Mouse (Mus musculus): ENCODE measurements around the gene Arhgef1. TPM values are rescaled to one million over a fixed set of nuclear protein-coding genes. Genes with fewer than 3 reads are reported as not detected.

Gene Arhgef1
- polyA plus RNA-seq, 1 experiment from 2014 or later, result 64.0 TPM

DNA sequence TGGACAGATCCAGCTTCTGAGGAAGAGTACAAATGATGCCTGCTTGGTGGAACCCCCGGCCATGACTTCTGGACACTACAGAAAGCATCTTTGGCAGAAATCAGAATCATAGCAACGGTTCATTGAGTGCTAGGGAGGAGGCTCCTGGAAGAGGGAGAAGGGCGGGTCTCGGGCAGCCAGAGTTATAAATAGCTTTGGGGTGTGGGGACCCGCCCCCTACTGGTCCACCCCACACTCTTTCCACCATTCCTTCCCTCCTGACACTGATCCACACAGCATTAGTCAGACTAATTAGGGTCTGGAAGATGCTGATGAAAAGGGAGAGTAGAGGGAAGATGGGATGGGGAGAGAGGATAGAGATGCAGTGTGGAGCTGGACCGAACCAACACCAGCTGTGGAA is 3.8 kb downstream of the Arhgef1 start:
- Histone ChIP-seq H3K4me1 (peaks cover 47% of the 10 kb centered on the region), H3K9me3 (no peaks in the 10 kb centered on the region), H3K36me3 (peaks cover 41% of the 10 kb centered on the region), H3K27me3 (replicated peaks) (no peaks in the 10 kb centered on the region), H3K4me2 (peak overlapping the region; percentile 30), H3K27ac (replicated peaks) (no peak overlapping the region), H3K4me3 (no peak overlapping the region), H3K9ac (peak overlapping the region; percentile 33)
- no peak for ATAC-seq (ENCODE audit: extremely low read depth, insufficient number of reproducible peaks, low FRiP score, low TSS enrichment)
- 18% methylated on average over 6 of the region's 6 CpGs for WGBS

DNA sequence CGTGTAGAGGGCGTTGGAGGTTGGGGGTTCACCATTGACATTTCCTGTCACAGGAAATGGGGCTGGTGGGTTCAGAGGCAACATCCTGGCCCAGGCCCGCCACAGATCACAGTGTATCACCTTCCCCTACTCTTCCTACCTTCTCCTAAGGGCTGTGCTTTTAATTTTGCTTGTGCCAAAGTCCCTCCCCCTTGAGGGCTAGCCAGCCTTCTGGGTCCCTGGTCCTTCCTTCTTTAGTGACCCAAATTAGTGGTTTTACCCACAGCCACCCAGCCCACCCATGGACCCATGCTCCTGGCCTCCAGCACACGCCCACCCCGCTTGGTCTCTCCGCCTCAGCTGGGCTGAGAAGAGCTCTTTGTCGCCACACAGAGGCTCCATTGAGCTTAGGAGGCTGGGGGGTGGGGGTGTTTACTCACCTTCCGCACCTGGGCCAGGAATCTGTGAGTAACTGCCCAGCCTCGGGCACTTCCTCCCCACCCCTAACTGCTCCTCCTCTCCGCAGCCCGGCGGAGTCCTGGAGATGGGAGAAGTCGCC is 4.6 kb downstream of the Arhgef1 start:
- 0 out of 2 replicates have a peak overlapping the region, but pooled peaks have one; percentile 15 for H3K27ac ChIP-seq (replicated peaks)

DNA sequence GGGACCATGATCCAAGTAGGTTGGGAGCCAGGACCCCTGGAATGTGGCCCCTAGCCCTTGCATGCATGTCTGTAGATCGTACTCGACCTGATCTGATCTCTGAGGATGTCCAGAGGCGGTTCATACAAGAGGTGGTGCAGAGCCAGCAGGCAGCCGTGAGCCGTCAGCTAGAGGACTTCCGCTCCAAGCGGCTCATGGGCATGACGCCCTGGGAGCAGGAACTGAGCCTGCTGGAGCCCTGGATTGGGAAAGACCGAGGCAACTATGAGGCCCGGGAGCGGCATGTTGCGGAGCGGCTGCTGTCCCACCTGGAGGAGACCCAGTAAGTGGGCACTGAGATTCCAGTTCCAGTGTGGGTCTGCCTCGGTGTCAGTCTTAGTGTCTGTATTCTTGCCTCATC is 9.8 kb downstream of the Arhgef1 start:
- Histone ChIP-seq H3K4me3 (no peak overlapping the region), H3K36me3 (peaks cover 70% of the 10 kb centered on the region), H3K27ac (replicated peaks) (no peak overlapping the region), H3K4me1 (peaks cover 3% of the 10 kb centered on the region), H3K9me3 (no peaks in the 10 kb centered on the region), H3K9ac (no peak overlapping the region), H3K27me3 (replicated peaks) (no peaks in the 10 kb centered on the region), H3K4me2 (no peak overlapping the region)
- WGBS, result 89% methylated on average over 14 of the region's 14 CpGs
- no peak for ATAC-seq (ENCODE audit: extremely low read depth, insufficient number of reproducible peaks, low FRiP score, low TSS enrichment)

More for the DNA sequence above, 4.6 kb downstream of the Arhgef1 start:
- no peaks in the 10 kb centered on the region for H3K9me3 ChIP-seq
- H3K4me3 ChIP-seq, result no peak overlapping the region
- no peaks in the 10 kb centered on the region for H3K27me3 ChIP-seq (replicated peaks)
- H3K4me1 ChIP-seq, result peaks cover 40% of the 10 kb centered on the region
- H3K36me3 ChIP-seq, result peaks cover 48% of the 10 kb centered on the region
- WGBS, result 30% methylated on average over 13 of the region's 13 CpGs
- ATAC-seq (ENCODE audit: extremely low read depth, insufficient number of reproducible peaks, low FRiP score, low TSS enrichment), result no peak
- H3K9ac ChIP-seq, result peak overlapping the region; percentile 33
- peak overlapping the region; percentile 30 for H3K4me2 ChIP-seq

DNA sequence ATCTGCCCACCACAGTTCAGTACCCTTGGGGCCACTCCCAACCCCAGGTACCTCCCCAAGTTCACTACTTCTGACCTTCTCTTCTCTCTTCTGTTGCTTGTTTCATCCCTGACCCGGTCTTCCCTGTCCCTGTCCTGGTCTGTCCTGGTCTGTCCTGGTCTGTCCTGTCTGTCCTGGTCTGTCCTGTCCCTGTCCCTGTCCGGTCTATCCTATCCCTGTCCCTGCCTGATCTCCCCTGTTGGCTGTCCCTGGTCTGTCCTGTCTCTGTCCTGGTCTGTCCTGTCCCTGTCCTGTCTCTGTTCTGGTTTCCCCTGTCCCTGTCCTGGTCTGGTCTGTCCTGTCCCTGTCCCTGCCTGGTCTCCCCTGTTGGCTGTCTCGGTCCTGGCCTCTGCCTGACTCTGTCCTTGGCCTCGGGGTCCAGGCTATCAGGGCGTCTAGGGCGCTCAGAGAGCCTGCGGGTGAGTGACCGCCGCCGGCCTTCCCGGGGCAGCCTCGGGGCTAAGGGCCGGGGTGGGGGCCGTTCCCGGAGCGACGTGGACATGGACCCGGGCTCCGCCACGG is 16.1 kb downstream of the Arhgef1 start:
- Histone ChIP-seq H3K4me1 (no peaks in the 10 kb centered on the region), H3K4me2 (no peak overlapping the region), H3K4me3 (no peak overlapping the region), H3K9ac (no peak overlapping the region), H3K9me3 (no peaks in the 10 kb centered on the region), H3K27me3 (replicated peaks) (no peaks in the 10 kb centered on the region), H3K27ac (replicated peaks) (no peak overlapping the region), H3K36me3 (peaks cover 73% of the 10 kb centered on the region)
- ATAC-seq (ENCODE audit: extremely low read depth, insufficient number of reproducible peaks, low FRiP score, low TSS enrichment), result peak; percentile 26; the same call in 1 of the 2 replicates
- WGBS, result 88% methylated on average over 20 of the region's 20 CpGs

DNA sequence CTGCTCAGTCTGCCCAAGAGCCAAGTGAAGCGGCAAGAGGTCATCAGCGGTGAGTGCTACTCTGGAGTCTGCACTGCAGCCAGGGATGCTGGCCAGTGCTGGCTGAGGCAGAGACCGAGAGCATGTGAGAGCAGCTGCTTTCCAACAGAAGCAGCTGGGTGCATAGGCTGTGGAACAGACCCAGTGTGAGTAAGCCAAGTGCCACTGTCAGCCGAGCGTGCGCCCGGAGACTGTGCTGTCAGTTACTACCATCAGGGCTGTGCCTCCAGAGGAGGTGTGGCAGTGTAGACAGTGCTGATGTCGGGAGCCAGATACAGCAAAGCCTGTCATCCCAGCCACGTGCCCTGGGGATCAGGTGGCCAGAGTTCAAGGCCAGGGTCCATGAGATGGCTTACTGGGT is 17.0 kb downstream of the Arhgef1 start:
- Histone ChIP-seq H3K27ac (replicated peaks) (no peak overlapping the region), H3K36me3 (peaks cover 82% of the 10 kb centered on the region)
- no peak for ATAC-seq (ENCODE audit: extremely low read depth, insufficient number of reproducible peaks, low FRiP score, low TSS enrichment)

DNA sequence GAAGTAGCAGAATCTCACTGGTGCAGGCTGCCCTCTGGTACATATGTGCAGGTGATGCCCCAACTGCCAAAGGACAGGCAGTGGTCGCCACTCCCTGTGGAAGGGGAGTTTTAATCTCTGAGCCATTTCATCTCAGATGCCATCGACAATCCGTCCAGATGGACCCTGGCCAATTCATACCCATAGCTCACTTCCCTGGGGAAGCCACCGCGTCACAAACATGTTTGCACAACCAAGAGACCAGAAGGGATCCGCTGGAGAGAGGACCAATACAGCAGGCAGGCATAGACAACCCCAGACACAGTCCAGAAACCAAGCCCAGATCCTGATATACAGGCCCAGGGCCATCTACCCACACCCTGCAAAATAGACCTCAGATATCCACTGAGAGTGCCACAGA is 27.8 kb downstream of the Arhgef1 start:
- Histone ChIP-seq H3K4me3 (no peak overlapping the region), H3K9ac (no peak overlapping the region), H3K4me1 (peaks cover 6% of the 10 kb centered on the region; the same call in 1 of the 2 replicates), H3K27ac (replicated peaks) (no peak overlapping the region), H3K9me3 (no peaks in the 10 kb centered on the region), H3K36me3 (peaks cover 21% of the 10 kb centered on the region), H3K4me2 (no peak overlapping the region), H3K27me3 (replicated peaks) (peaks cover 84% of the 10 kb centered on the region)
- ATAC-seq (ENCODE audit: extremely low read depth, insufficient number of reproducible peaks, low FRiP score, low TSS enrichment), result no peak
- 56% methylated on average over 6 of the region's 6 CpGs for WGBS

More for the DNA sequence above, 17.0 kb downstream of the Arhgef1 start:
- Histone ChIP-seq H3K4me3 (no peak overlapping the region), H3K4me1 (no peaks in the 10 kb centered on the region), H3K9me3 (no peaks in the 10 kb centered on the region), H3K4me2 (no peak overlapping the region), H3K9ac (no peak overlapping the region), H3K27me3 (replicated peaks) (no peaks in the 10 kb centered on the region)
- 86% methylated on average over 9 of the region's 9 CpGs for WGBS

DNA sequence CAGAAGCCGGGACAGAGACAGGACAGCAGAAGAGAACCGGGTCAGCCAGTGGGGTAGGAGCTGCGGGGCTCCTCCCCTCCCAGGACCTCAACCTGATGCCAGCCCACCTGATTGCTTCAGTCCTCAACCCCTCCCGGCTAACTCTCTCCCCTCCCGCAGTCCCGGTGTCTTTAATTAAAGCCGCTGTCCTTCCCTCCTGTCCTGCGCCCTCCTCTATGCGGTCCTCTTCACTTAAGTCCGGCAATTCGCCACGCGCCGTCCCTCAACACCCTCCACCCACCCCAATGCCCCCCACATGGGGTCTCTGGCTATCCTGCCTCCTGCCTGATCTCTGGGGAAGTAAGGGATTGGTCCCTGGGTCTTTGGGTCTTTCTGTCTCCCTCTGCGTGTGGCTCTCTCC is 28.9 kb downstream of the Arhgef1 start:
- H3K4me3 ChIP-seq, result no peak overlapping the region
- no peaks in the 10 kb centered on the region for H3K9me3 ChIP-seq
- no peak for ATAC-seq (ENCODE audit: extremely low read depth, insufficient number of reproducible peaks, low FRiP score, low TSS enrichment)
- no peak overlapping the region for H3K4me2 ChIP-seq
- no peak overlapping the region for H3K27ac ChIP-seq (replicated peaks)
- no peak overlapping the region for H3K9ac ChIP-seq
- peaks cover 95% of the 10 kb centered on the region for H3K27me3 ChIP-seq (replicated peaks)
- peaks cover 10% of the 10 kb centered on the region for H3K36me3 ChIP-seq
- WGBS, result under 1% methylated on average over 11 of the region's 15 CpGs
- H3K4me1 ChIP-seq, result peaks cover 6% of the 10 kb centered on the region; the same call in 1 of the 2 replicates

DNA sequence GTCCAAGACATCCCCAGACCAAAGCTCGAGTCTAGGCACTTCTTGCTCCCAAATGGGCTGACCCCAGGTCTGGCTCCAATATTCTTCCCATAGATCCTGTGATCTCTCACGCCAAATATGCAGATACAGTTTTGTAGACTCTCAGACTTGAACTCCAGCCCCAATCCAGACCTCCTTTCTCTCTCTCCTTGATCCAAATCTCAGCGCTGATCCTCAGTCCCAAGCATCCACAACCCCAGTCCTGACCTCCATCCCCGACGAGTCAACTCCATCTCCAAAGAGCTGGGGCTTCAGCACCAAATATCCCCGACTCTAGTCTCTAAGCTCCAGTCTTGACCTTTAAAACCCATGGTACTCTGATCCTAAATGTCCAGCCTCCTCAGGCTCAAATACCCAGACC is 40.9 kb downstream of the Arhgef1 start:
- WGBS, result 7% methylated on average over 6 of the region's 6 CpGs
- no peak overlapping the region for H3K4me3 ChIP-seq
- no peaks in the 10 kb centered on the region for H3K36me3 ChIP-seq
- no peak overlapping the region for H3K27ac ChIP-seq (replicated peaks)
- H3K27me3 ChIP-seq (replicated peaks), result peaks cover 100% of the 10 kb centered on the region
- no peaks in the 10 kb centered on the region for H3K9me3 ChIP-seq
- no peak overlapping the region for H3K9ac ChIP-seq
- peaks cover 10% of the 10 kb centered on the region for H3K4me1 ChIP-seq
- H3K4me2 ChIP-seq, result no peak overlapping the region
- ATAC-seq (ENCODE audit: extremely low read depth, insufficient number of reproducible peaks, low FRiP score, low TSS enrichment), result no peak

DNA sequence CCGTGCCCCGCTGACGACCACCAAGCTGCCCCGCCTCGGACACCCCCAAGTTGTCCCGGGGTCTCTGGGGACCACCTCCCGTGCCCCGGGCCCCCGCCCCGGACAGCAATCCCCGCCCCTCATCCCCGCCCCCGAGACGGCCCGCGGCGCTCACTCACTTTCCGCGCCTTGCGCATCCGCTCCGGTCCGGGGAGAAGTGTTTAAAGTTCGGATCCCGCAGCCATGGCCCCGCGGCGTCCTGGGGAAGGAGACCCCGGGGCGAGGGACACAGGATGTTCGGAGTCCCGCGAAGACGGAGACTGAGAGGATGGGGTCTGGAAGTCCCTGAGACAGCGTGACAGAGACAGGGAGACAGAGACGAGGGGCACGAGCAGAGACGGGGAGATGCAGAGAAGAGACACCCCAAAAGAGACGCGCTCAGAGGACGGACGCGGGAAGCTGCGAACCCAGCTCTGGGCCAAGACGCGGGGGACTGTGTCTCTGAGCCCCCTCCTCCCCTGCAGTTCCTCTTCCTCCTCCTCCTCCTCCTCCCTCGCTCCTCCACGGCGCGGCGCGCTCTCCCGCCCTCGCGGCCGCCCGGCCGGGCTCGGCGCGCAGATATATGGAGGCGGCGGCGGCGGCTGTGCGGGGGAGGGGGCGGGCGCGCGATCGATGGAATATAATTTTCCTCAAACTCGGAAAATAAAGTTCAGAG is 41.7 kb downstream of the Arhgef1 start, which contains the start of gene Gm4881:
Gene Gm4881, minus strand, starts transcription at position 238 of the 694 bp plus-strand sequence.
- H3K4me3 ChIP-seq, result peak within 1 kb of the TSS; percentile 51
- H3K9ac ChIP-seq, result peak within 1 kb of the TSS; percentile 58
- H3K9me3 ChIP-seq, result no peaks in the 10 kb centered on the region
- peaks cover 100% of the 10 kb centered on the region for H3K27me3 ChIP-seq (replicated peaks)
- no peaks in the 10 kb centered on the region for H3K36me3 ChIP-seq
- ATAC-seq (ENCODE audit: extremely low read depth, insufficient number of reproducible peaks, low FRiP score, low TSS enrichment), result no peak
- H3K4me1 ChIP-seq, result peaks cover 10% of the 10 kb centered on the region
- H3K4me2 ChIP-seq, result peak within 1 kb of the TSS; percentile 73
- WGBS, result under 1% methylated on average over 62 of the region's 72 CpGs
- no peak within 1 kb of the TSS for H3K27ac ChIP-seq (replicated peaks)

DNA sequence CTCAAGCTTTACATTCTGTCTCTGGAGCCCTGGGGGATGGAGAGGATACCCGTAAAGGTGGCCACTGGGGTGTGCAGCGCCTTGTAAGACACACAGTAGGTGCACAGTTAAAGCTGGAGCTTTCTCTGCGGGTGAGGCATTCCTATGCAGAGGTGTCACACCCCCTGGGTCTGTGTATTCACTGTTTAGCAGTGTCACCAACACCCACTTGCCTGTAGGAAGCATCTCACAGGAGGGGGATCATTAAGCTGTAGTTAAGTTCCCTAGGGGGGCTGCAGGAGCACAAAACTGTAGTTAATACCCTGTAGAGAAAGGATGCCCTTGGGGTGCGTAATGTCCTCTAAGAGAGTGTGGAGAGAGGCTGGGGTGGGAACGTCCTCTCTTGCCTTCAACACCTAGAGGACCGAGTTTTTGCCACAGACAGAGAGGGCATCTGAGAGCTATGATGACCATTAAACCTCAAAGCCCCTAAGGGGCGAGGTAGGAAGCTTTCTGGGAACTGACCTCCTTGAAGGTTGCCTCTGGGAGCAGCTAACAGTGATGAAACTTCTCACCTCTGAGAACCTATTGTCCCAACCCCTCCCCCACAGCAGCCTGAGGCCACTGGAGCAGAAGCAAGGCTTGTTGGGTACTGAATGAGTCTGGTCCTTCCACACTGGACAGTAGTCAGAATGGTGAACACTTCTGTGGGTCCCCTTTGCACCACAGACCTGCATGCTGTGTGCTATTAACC is 44.8 kb downstream of the Arhgef1 start:
- H3K4me1 ChIP-seq, result peaks cover 10% of the 10 kb centered on the region

DNA sequence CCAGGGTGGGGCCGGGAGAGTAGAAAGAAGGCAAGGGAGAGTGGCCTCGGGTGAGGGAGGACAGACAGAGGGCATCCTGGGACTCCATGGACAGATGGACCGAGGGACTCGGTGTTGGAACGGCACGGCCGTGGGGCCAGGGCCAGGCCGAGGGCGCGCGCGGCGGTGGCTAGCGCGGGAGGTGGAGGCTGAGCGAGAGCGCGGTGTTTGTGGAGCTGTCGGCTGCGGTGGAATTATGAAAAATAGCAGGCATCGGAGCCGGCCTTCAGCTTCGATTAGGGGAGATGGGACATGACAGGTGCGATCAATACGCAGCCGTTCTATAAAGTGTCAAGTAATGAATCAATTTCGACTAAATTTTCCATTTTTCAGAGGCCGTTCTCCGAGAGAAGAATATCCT is 46.1 kb downstream of the Arhgef1 start:
- no peaks in the 10 kb centered on the region for H3K36me3 ChIP-seq

More for the DNA sequence above, 44.8 kb downstream of the Arhgef1 start:
- no peak overlapping the region for H3K4me2 ChIP-seq
- H3K27ac ChIP-seq (replicated peaks), result no peak overlapping the region
- H3K9ac ChIP-seq, result no peak overlapping the region
- no peak for ATAC-seq (ENCODE audit: extremely low read depth, insufficient number of reproducible peaks, low FRiP score, low TSS enrichment)
- no peak overlapping the region for H3K4me3 ChIP-seq
- 2% methylated on average over 7 of the region's 7 CpGs for WGBS
- peaks cover 100% of the 10 kb centered on the region for H3K27me3 ChIP-seq (replicated peaks)
- no peaks in the 10 kb centered on the region for H3K9me3 ChIP-seq
- H3K36me3 ChIP-seq, result no peaks in the 10 kb centered on the region

More for the DNA sequence above, 46.1 kb downstream of the Arhgef1 start:
- Histone ChIP-seq H3K4me1 (peaks cover 10% of the 10 kb centered on the region), H3K4me2 (no peak overlapping the region), H3K9ac (no peak overlapping the region), H3K27me3 (replicated peaks) (peaks cover 100% of the 10 kb centered on the region), H3K4me3 (no peak overlapping the region), H3K9me3 (no peaks in the 10 kb centered on the region), H3K27ac (replicated peaks) (no peak overlapping the region)
- WGBS, result 6% methylated on average over 29 of the region's 29 CpGs
- no peak for ATAC-seq (ENCODE audit: extremely low read depth, insufficient number of reproducible peaks, low FRiP score, low TSS enrichment)
